Mouse (Mus musculus) liver, adult 2 months (tissue): ENCODE measurements around the gene Ehhadh. TPM values are rescaled to one million over a fixed set of nuclear protein-coding genes. Genes with fewer than 3 reads are reported as not detected.

Experiments
- DNase-seq: peaks from one replicate; pipeline ENCODE4 v3.0.0-alpha.2; 2011; ENCODE audit warnings: low read depth, low spot score; ENCODE audit errors: extremely low read depth
- H3K27ac ChIP-seq: fragments of 200-500 bp; replicated peaks from 2 replicates; pipeline ENCODE4 v1.5.1; 2012; ENCODE audit warnings: low read depth, mild to moderate bottlenecking, control low read depth, inconsistent platforms, low read length; ENCODE audit not compliant: insufficient read depth
- H3K27me3 ChIP-seq: fragments of 200-500 bp; 2 replicates; pipeline ENCODE4 v1.6.1; 2012; ENCODE audit warnings: mild to moderate bottlenecking, moderate library complexity, low read length, inconsistent platforms; ENCODE audit not compliant: control insufficient read depth, insufficient read depth
- H3K36me3 ChIP-seq: fragments of 200-500 bp; 2 replicates; pipeline ENCODE4 v1.6.1; 2012; ENCODE audit warnings: low read length, inconsistent platforms; ENCODE audit not compliant: control insufficient read depth, insufficient read depth
- H3K4me1 ChIP-seq: fragments of 200-500 bp; 2 replicates; pipeline ENCODE4 v1.6.1; 2011; ENCODE audit warnings: low read length; ENCODE audit not compliant: control insufficient read depth, insufficient read depth
- H3K4me3 ChIP-seq: fragments of 200-500 bp; 2 replicates; pipeline ENCODE4 v1.5.1; 2011; ENCODE audit warnings: low read depth, mild to moderate bottlenecking, control low read depth, low read length, moderate library complexity; ENCODE audit not compliant: insufficient read depth
- H3K79me2 ChIP-seq: fragments of 200-500 bp; 2 replicates; pipeline ENCODE4 v1.6.1; 2012; ENCODE audit warnings: inconsistent platforms, mild to moderate bottlenecking, low read length, moderate library complexity; ENCODE audit not compliant: control insufficient read depth, insufficient read depth
- H3K9ac ChIP-seq: fragments of 200-500 bp; 2 replicates; pipeline ENCODE4 v1.6.1; 2012; ENCODE audit warnings: low read depth, mild to moderate bottlenecking, control low read depth, inconsistent platforms, low read length
- CTCF ChIP-seq: fragments of 200-500 bp; IDR thresholded peaks from 2 replicates; pipeline ENCODE4 v1.5.1; 2011; ENCODE audit warnings: low read depth, low read length, control low read depth
- POLR2A ChIP-seq: fragments of 200-500 bp; IDR thresholded peaks from 2 replicates; pipeline ENCODE4 v1.6.1; 2011; ENCODE audit warnings: low read length, control low read depth; ENCODE audit not compliant: insufficient read depth; ENCODE audit errors: extremely low read depth
- WGBS: fragments of 180-500 bp; shearing (Covaris S2); methylation state at CpG from one replicate; pipeline ENCODE4 v1.1.7; 2018; 5-methylcytosine and 5-hydroxymethylcytosine counted together
- polyA plus RNA-seq: library from polyadenylated mRNA; depleted of rRNA; stranded (reverse); fragments of >200 nt; gene quantifications from 2 replicates; pipeline ENCODE4 v1.2.3, GENCODE M21; 2012
- total RNA-seq: library from RNA; depleted of rRNA; stranded (reverse); fragments of >200 nt; gene quantifications from 2 replicates; pipeline ENCODE4 v1.2.3, GENCODE M21; 2014

Ehhadh gene
- total and polyA plus RNA-seq, 2 experiments, result 174 to 263 TPM

GRCm38 (mm10) chr16:21833469-21833868 lies 45.9 kb upstream of the Ehhadh start:
- Histone ChIP-seq H3K27me3 (no peaks in the 10 kb centered on the region), H3K9ac (no peak overlapping the region), H3K79me2 (peaks cover 34% of the 10 kb centered on the region), H3K4me3 (no peak overlapping the region), H3K27ac (no peak overlapping the region), H3K4me1 (peaks cover 20% of the 10 kb centered on the region), H3K36me3 (no peaks in the 10 kb centered on the region; the same call in 1 of the 2 replicates)
- DNase-seq, result no peak
- TF ChIP-seq CTCF (no peak), POLR2A (no peak)
- 84% methylated on average over 1 of the region's 1 CpGs for WGBS

GRCm38 (mm10) chr16:21831764-21832163 lies 44.2 kb upstream of the Ehhadh start:
- 12% methylated on average over 5 of the region's 5 CpGs for WGBS
- TF ChIP-seq POLR2A, result no peak
- no peak for TF ChIP-seq CTCF
- H3K27me3 ChIP-seq, result no peaks in the 10 kb centered on the region

GRCm38 (mm10) chr16:21830784-21831183 lies 43.2 kb upstream of the Ehhadh start:
- H3K27me3 ChIP-seq, result no peaks in the 10 kb centered on the region
- peaks cover 22% of the 10 kb centered on the region for H3K79me2 ChIP-seq
- H3K36me3 ChIP-seq, result no peaks in the 10 kb centered on the region; the same call in 1 of the 2 replicates
- H3K4me1 ChIP-seq, result peaks cover 20% of the 10 kb centered on the region
- DNase-seq, result no peak
- H3K27ac ChIP-seq, result no peak overlapping the region
- TF ChIP-seq POLR2A, result no peak
- TF ChIP-seq CTCF, result no peak
- no peak overlapping the region for H3K9ac ChIP-seq
- H3K4me3 ChIP-seq, result no peak overlapping the region
- 53% methylated on average over 6 of the region's 6 CpGs for WGBS

More at GRCm38 (mm10) chr16:21831764-21832163, 44.2 kb upstream of the Ehhadh start:
- Histone ChIP-seq H3K36me3 (no peaks in the 10 kb centered on the region; the same call in 1 of the 2 replicates), H3K79me2 (peaks cover 26% of the 10 kb centered on the region), H3K4me1 (peaks cover 20% of the 10 kb centered on the region), H3K27ac (peak overlapping the region; percentile 34; the same call in 1 of the 2 replicates), H3K9ac (no peak overlapping the region), H3K4me3 (no peak overlapping the region)
- peak; percentile 78 for DNase-seq

- H3K4me1 ChIP-seq, result peaks cover 24% of the 10 kb centered on the region
- H3K27me3 ChIP-seq, result no peaks in the 10 kb centered on the region
- no peaks in the 10 kb centered on the region for H3K36me3 ChIP-seq
- no peak overlapping the region for H3K9ac ChIP-seq
- no peak for DNase-seq
- TF ChIP-seq POLR2A, result no peak
- TF ChIP-seq CTCF, result no peak
- no peak overlapping the region for H3K27ac ChIP-seq
- peaks cover 14% of the 10 kb centered on the region; the same call in 1 of the 2 replicates for H3K79me2 ChIP-seq
- H3K4me3 ChIP-seq, result no peak overlapping the region
- 36% methylated on average over 5 of the region's 5 CpGs for WGBS
These were observed 42.1 kb upstream of the Ehhadh start for GRCm38 (mm10) chr16:21829711-21830110.

- TF ChIP-seq CTCF (no peak), POLR2A (no peak)
- Histone ChIP-seq H3K36me3 (no peaks in the 10 kb centered on the region), H3K4me3 (peak overlapping the region; percentile 73), H3K79me2 (peaks cover 14% of the 10 kb centered on the region; the same call in 1 of the 2 replicates), H3K9ac (peak overlapping the region; percentile 77), H3K27ac (peak overlapping the region; percentile 75), H3K27me3 (no peaks in the 10 kb centered on the region), H3K4me1 (peaks cover 19% of the 10 kb centered on the region)
- DNase-seq, result peak; percentile 66
- 17% methylated on average over 4 of the region's 4 CpGs for WGBS
These were observed 40.0 kb upstream of the Ehhadh start for GRCm38 (mm10) chr16:21827581-21827980.

- Histone ChIP-seq H3K27me3 (no peaks in the 10 kb centered on the region), H3K9ac (peak overlapping the region; percentile 77), H3K4me3 (peak overlapping the region; percentile 73), H3K36me3 (no peaks in the 10 kb centered on the region), H3K79me2 (peaks cover 14% of the 10 kb centered on the region; the same call in 1 of the 2 replicates), H3K27ac (peak overlapping the region; percentile 75), H3K4me1 (peaks cover 19% of the 10 kb centered on the region)
- TF ChIP-seq POLR2A, result no peak
- TF ChIP-seq CTCF, result no peak
- 7% methylated on average over 4 of the region's 4 CpGs for WGBS
- DNase-seq, result peak; percentile 56
These were observed 39.5 kb upstream of the Ehhadh start for GRCm38 (mm10) chr16:21827153-21827552.
